Mouse (Mus musculus) heart, postnatal 0 days (tissue): ENCODE measurements around the gene Slc28a1.

ENCODE experiments used
- CTCF ChIP-seq: IDR thresholded peaks from 2 replicates; pipeline ENCODE4 v1.5.1; 2016; ENCODE audit warnings: antibody characterized with exemption, control low read depth, low read depth
- EP300 ChIP-seq: IDR thresholded peaks from 2 replicates; pipeline ENCODE4 v1.6.1; 2016; ENCODE audit warnings: antibody characterized with exemption, low read depth

GRCm38 (mm10) chr7:81137292-81137691, 22.7 kb downstream of the Slc28a1 start:
- TF ChIP-seq CTCF (no peak), EP300 (no peak)
